Mouse (Mus musculus): ENCODE data around the gene 1700018B08Rik.
A peak's percentile ranks its signal among the peaks of the same experiment; 100 is the strongest.

1700018B08Rik gene

GRCm38 (mm10) chr8:121561636-121562345, 17.7 kb upstream of the 1700018B08Rik start:
- DNase-seq: no peak

- DNase-seq: no peak
These were observed 16.4 kb upstream of the 1700018B08Rik start for GRCm38 (mm10) chr8:121560432-121561100.

- no peak for DNase-seq
These were observed 15.7 kb upstream of the 1700018B08Rik start for GRCm38 (mm10) chr8:121559801-121560200.

- no peak for DNase-seq
These were observed 14.4 kb upstream of the 1700018B08Rik start for GRCm38 (mm10) chr8:121558538-121558937.

- no peak for DNase-seq
These were observed 13.6 kb upstream of the 1700018B08Rik start for GRCm38 (mm10) chr8:121557746-121558145.

- DNase-seq: no peak
These were observed 9.8 kb upstream of the 1700018B08Rik start for GRCm38 (mm10) chr8:121553831-121554475.

GRCm38 (mm10) chr8:121552506-121552905, 8.4 kb upstream of the 1700018B08Rik start:
- no peak for DNase-seq

- DNase-seq: no peak
These were observed 7.2 kb upstream of the 1700018B08Rik start for GRCm38 (mm10) chr8:121551065-121551985.

- DNase-seq: no peak
These were observed 5.9 kb upstream of the 1700018B08Rik start for GRCm38 (mm10) chr8:121550056-121550455.

GRCm38 (mm10) chr8:121547132-121547531, 3.0 kb upstream of the 1700018B08Rik start:
- peak; percentile 79 for DNase-seq

- DNase-seq: no peak
These were observed 816 bp upstream of the 1700018B08Rik start for GRCm38 (mm10) chr8:121544936-121545335.

- no peak for DNase-seq
These were observed 1.2 kb downstream of the 1700018B08Rik start for GRCm38 (mm10) chr8:121542901-121543300.

GRCm38 (mm10) chr8:121541862-121542261, 2.3 kb downstream of the 1700018B08Rik start:
- DNase-seq: no peak

- DNase-seq: peak; percentile 30
These were observed 11.7 kb downstream of the 1700018B08Rik start for GRCm38 (mm10) chr8:121532381-121532780.

- no peak for DNase-seq
These were observed 13.5 kb downstream of the 1700018B08Rik start for GRCm38 (mm10) chr8:121530639-121531038.

- DNase-seq: peak; percentile 17
These were observed 15.3 kb downstream of the 1700018B08Rik start for GRCm38 (mm10) chr8:121528790-121529189.

GRCm38 (mm10) chr8:121527751-121528150, 16.4 kb downstream of the 1700018B08Rik start:
- no peak for DNase-seq

- no peak for DNase-seq
These were observed 17.1 kb downstream of the 1700018B08Rik start for GRCm38 (mm10) chr8:121526811-121527550.

GRCm38 (mm10) chr8:121525111-121525818, 18.9 kb downstream of the 1700018B08Rik start:
- DNase-seq: peak; percentile 18

GRCm38 (mm10) chr8:121513429-121513828, 30.7 kb downstream of the 1700018B08Rik start:
- peak; percentile 83 for DNase-seq

GRCm38 (mm10) chr8:121511751-121512150, 32.4 kb downstream of the 1700018B08Rik start:
- DNase-seq: no peak

All from kidney, adult 9 months (tissue).